Comparison of ENCODE assay signal across 17 mouse cellular contexts in the genomic region with DNA sequence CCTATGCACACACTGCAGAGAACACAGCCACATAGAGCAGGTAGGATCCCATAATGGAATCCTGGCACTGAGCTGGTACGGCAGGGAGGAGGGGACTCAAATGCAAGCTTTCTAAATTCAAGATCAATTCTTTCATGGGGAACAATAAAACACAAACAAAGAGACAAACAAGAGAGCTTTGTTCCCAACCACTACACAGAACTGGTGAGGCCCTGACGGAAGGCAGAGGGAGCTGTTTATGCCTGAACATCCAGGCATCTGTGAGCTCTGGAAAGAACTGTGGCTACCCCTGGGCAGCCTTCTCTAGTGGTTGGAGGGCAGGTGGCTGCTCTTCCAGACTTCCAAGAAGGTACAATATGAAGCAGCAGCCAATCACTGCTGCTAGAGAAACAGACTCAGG.
"Had no signal": no experiment of that assay in that cellular context is flagged by ENCODE, and none has a peak within 500 bp of the region (broad histone marks: within the 10 kb centered on the region; RNA-seq: fewer than 3 reads in every experiment).

No protein-coding gene starts in this region.

- DNase-seq: kidney, adult 11 months; kidney, adult 8-10 months; kidney, postnatal 10 days; kidney, postnatal 36 days; liver; lung, adult 18-20 months; lung, postnatal 10 days; lung, postnatal 36 days; right cerebral cortex, adult 18-20 months; right cerebral cortex, postnatal 14 days; right cerebral cortex, postnatal 4 days; thymus, adult 2 months; thymus, postnatal 14 days; thymus, postnatal 4 days had no signal

- ATAC-seq: liver, embryonic 12.5 days; midbrain, embryonic 13.5 days; midbrain, embryonic 16.5 days had no signal
